Mouse (Mus musculus) liver, postnatal 0 days (tissue): ENCODE results near the gene Kalrn. TPM values are rescaled to one million over a fixed set of nuclear protein-coding genes. Genes with fewer than 3 reads are reported as not detected.

ENCODE experiments used
- ATAC-seq: fragments of 200-750 bp; cut with Nextera tagmentation; 2 replicates; pipeline ENCODE4 v1.8.0; 2017; ENCODE audit warnings: mild to moderate bottlenecking, moderate library complexity
- DNase-seq: peaks from one replicate; pipeline ENCODE4 v3.0.0-alpha.2; 2016
- H3K27ac ChIP-seq: fragments of 300-500 bp; sonication (generic); 2 replicates; pipeline ENCODE4 v1.5.1; 2014; ENCODE audit warnings: antibody characterized with exemption, moderate library complexity, mild to moderate bottlenecking, low read depth
- H3K27me3 ChIP-seq: fragments of 300-500 bp; sonication (generic); 2 replicates; pipeline ENCODE4 v1.6.1; 2014; ENCODE audit warnings: low read length, control low read depth, mixed read lengths; ENCODE audit not compliant: insufficient read depth
- H3K36me3 ChIP-seq: fragments of 300-500 bp; sonication (generic); replicated peaks from 2 replicates; pipeline ENCODE4 v1.6.1; 2014; ENCODE audit warnings: mild to moderate bottlenecking, control low read depth, low read length, moderate library complexity, mixed read lengths; ENCODE audit not compliant: insufficient read depth
- H3K4me1 ChIP-seq: fragments of 300-500 bp; sonication (generic); 2 replicates; pipeline ENCODE4 v1.6.1; 2014; ENCODE audit warnings: antibody characterized with exemption, mild to moderate bottlenecking, control low read depth; ENCODE audit not compliant: insufficient read depth
- H3K4me2 ChIP-seq: fragments of 300-500 bp; sonication (generic); 2 replicates; pipeline ENCODE4 v1.6.1; 2014; ENCODE audit warnings: low read depth, mild to moderate bottlenecking, low read length, moderate library complexity, mixed read lengths
- H3K4me3 ChIP-seq: fragments of 300-500 bp; sonication (generic); 2 replicates; pipeline ENCODE4 v1.5.1; 2014; ENCODE audit warnings: low read depth, low read length
- H3K9ac ChIP-seq: fragments of 300-500 bp; sonication (generic); replicated peaks from 2 replicates; pipeline ENCODE4 v1.6.1; 2014; ENCODE audit warnings: mild to moderate bottlenecking, moderate library complexity
- H3K9me3 ChIP-seq: fragments of 300-500 bp; sonication (generic); 2 replicates; pipeline ENCODE4 v1.6.1; 2016; ENCODE audit warnings: mild to moderate bottlenecking, control low read depth, low read length, mixed read lengths
- CTCF ChIP-seq: sonication (generic); IDR thresholded peaks from 2 replicates; pipeline ENCODE4 v1.5.1; 2016; ENCODE audit warnings: antibody characterized with exemption, low read depth
- EP300 ChIP-seq: IDR thresholded peaks from 2 replicates; pipeline ENCODE4 v1.6.1; 2016; ENCODE audit warnings: antibody characterized with exemption, low read depth, mild to moderate bottlenecking
- WGBS: fragments of 180-500 bp; shearing (Covaris S2); extraction: QIAGEN DNeasy Blood & Tissue Kit; methylation state at CpG from one replicate; pipeline ENCODE4 v1.1.7; 2014; ENCODE audit not compliant: insufficient replicate concordance; 5-methylcytosine and 5-hydroxymethylcytosine counted together
- polyA plus RNA-seq: library from polyadenylated mRNA; unstranded; fragments of >200 nt; fragmentation: Nextera tagmentation; extraction: Ambion mirVana; gene quantifications from 2 replicates; pipeline ENCODE4 v1.2.1, GENCODE M21; 2015

The Kalrn gene
- polyA plus RNA-seq, 1 experiment from 2014 or later, result 16.7 TPM

DNA sequence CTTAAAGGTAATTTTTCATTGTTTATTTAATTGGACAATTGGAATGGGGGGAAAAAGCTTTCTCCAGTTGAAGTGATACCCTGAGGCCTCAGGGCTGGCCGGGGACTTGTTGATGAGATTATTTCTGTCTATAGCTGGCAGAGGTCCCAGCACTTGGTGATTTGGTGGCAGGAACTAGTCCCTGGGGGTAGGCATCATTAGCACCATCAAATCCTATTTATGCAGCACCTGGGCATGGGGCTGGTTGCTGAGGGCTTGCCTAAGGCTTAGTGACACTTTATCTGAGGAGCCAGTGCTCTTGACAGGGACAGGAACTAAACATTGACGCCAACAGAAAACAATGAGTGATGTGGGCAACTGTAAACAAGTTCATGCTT lies 318.7 kb downstream of the Kalrn start:
- DNase-seq, result no peak
- H3K36me3 ChIP-seq, result no peaks in the 10 kb centered on the region
- H3K9ac ChIP-seq, result no peak overlapping the region
- H3K9me3 ChIP-seq, result no peaks in the 10 kb centered on the region
- H3K4me2 ChIP-seq, result no peak overlapping the region
- no peak for ATAC-seq
- H3K27me3 ChIP-seq, result no peaks in the 10 kb centered on the region
- TF ChIP-seq EP300 (no peak), CTCF (no peak)
- no peak overlapping the region for H3K27ac ChIP-seq
- H3K4me3 ChIP-seq, result no peak overlapping the region
- 58% methylated on average over 2 of the region's 2 CpGs for WGBS
- H3K4me1 ChIP-seq, result no peaks in the 10 kb centered on the region

DNA sequence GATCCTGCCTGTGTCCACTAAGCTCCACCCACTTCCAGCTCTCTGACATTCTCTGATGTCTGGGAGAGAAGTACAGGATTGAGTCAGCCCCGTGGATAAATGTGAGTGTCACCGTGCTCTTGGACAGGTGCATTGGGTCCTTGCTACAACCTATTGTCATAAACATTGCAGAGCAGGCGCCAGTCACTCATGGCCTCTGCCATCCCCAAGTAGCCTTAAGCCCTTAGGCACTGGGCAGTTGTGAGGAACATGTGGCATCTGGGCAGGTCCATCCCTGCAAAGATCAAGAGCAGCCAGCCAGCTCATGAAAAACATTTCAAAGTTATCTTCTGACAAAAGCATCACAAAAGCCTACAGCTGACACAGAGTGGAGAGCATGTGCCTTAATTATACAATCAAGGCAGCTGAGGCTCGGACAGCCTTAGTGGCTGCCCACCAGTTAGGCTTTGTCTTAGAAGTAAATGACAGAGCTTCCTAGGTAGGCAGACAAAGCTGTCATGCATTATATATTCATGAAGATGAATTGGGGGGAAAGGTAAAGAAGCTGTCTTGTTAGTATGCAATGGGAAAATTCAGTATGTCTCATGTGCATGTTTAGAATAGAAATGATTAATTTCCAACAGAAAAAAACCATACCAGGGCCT lies 319.2 kb downstream of the Kalrn start:
- Histone ChIP-seq H3K36me3 (no peaks in the 10 kb centered on the region), H3K9me3 (no peaks in the 10 kb centered on the region), H3K4me1 (no peaks in the 10 kb centered on the region), H3K4me2 (no peak overlapping the region), H3K27me3 (no peaks in the 10 kb centered on the region), H3K4me3 (no peak overlapping the region), H3K27ac (no peak overlapping the region), H3K9ac (no peak overlapping the region)
- ATAC-seq (no peak), DNase-seq (no peak)
- no peak for TF ChIP-seq EP300
- TF ChIP-seq CTCF, result no peak
- WGBS, result 67% methylated on average over 4 of the region's 4 CpGs

DNA sequence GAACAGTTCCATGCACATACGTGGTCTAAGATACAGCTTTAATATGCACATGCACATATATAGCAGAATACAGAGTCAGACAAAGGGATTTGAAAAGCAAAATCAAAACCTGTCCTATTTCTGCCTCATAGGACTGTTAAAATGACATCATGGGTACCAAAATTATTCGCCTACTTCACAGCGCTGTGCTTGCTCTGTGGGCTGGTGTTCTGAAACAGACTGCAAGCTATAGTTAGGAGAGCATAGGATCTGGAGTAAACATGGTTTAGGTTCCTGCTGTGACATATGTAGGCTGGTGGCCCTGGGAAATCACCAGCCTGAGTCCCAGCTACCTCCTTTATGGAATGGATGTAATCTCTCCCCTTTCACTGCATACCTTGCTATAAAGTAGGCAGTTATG lies 320.7 kb downstream of the Kalrn start:
- H3K4me1 ChIP-seq, result no peaks in the 10 kb centered on the region; the same call in 1 of the 2 replicates
- no peak overlapping the region for H3K9ac ChIP-seq
- no peak overlapping the region for H3K4me2 ChIP-seq
- no peak for DNase-seq
- no peak for ATAC-seq
- H3K36me3 ChIP-seq, result no peaks in the 10 kb centered on the region
- H3K27ac ChIP-seq, result no peak overlapping the region
- H3K4me3 ChIP-seq, result no peak overlapping the region
- no peaks in the 10 kb centered on the region for H3K27me3 ChIP-seq
- no peaks in the 10 kb centered on the region for H3K9me3 ChIP-seq
- WGBS, result 81% methylated on average over 3 of the region's 3 CpGs
- TF ChIP-seq EP300 (no peak), CTCF (no peak)

DNA sequence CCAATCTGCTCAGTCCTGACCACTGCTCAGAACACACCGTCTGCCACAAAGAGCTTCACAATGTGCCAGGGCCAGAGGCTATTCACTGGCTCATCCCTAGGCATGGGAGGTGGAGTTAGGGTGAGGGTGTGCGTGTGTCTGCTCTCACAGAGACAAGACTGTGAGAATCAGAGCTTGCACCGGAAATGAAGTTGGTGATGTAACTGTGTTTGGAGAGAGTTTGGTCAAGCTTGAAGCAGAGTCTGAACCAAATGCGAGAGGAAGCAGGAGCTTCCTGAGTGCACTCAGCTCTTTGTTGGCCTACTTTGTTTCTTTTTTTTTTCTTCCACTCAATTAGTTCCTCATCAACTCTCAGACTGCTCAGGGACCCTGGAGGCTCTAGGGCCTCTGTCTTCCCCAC lies 325.1 kb downstream of the Kalrn start:
- no peak overlapping the region for H3K4me2 ChIP-seq
- no peaks in the 10 kb centered on the region for H3K36me3 ChIP-seq
- no peaks in the 10 kb centered on the region for H3K27me3 ChIP-seq
- no peaks in the 10 kb centered on the region; the same call in 1 of the 2 replicates for H3K4me1 ChIP-seq
- H3K4me3 ChIP-seq, result no peak overlapping the region
- WGBS, result 31% methylated on average over 4 of the region's 4 CpGs
- DNase-seq, result no peak
- H3K9me3 ChIP-seq, result no peaks in the 10 kb centered on the region
- TF ChIP-seq CTCF (no peak), EP300 (no peak)
- no peak for ATAC-seq
- H3K27ac ChIP-seq, result no peak overlapping the region
- no peak overlapping the region for H3K9ac ChIP-seq

DNA sequence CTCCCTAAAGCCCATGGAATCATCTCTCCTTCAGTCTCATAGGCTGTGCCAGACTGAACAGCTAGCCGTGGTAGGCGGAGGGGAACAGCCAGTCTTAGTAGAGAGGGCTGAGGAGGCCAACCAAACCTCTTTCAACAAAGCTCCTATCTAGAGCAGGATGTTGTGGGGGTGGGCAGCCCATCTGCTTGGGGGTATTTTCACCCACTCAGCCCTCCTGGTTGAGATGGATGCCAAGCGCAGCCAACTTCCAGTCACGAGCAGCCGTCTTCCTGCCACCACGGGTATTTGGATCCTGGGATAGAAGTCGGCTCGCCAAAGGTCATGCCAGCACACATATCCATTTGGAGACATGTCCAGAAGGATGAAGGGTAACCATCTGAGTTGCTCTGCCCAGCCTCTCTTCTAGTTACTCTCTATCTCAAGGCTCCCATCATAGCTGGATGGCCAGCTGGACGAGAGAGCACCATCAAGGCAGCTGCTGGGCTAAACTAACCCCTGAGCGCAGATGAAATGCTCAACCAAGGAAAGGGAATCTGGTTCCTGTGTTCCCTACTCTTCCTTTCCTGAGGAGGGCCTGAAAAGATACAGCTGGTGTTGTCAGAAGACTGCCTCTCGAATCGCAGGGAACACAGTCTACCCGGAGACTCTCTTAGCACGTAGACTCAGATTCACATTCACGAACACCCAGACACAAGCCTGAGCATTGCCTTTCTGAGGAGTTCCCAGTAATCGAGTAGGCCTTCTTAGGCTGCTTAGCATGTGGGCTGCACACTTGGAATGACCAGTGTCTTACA lies 331.2 kb downstream of the Kalrn start:
- Histone ChIP-seq H3K36me3 (no peaks in the 10 kb centered on the region), H3K27ac (no peak overlapping the region), H3K9me3 (no peaks in the 10 kb centered on the region), H3K4me2 (no peak overlapping the region), H3K4me1 (no peaks in the 10 kb centered on the region), H3K4me3 (no peak overlapping the region), H3K27me3 (no peaks in the 10 kb centered on the region), H3K9ac (no peak overlapping the region)
- 85% methylated on average over 16 of the region's 16 CpGs for WGBS
- ATAC-seq (no peak), DNase-seq (no peak)
- TF ChIP-seq CTCF (no peak), EP300 (no peak)

DNA sequence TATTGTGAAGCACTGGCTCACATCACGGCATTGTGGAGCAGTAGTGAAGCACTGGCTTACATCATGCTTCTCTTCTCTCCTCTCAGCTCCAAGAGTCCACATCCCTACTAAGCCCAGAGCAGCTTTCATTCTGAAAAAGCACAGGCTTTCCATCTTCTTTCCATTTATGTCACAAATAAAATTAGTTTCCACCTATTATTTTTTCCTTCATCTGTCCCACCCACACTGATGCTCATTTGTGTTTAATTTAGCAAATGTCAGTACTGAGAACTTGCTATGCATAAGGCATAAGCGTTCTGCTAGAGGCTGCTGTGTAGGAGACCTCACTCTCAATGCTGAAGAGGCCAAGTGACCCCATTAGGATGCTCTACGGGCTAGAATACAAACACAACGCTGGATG lies 333.7 kb downstream of the Kalrn start:
- ATAC-seq, result no peak
- no peak for DNase-seq
- Histone ChIP-seq H3K27me3 (no peaks in the 10 kb centered on the region), H3K4me3 (no peak overlapping the region), H3K9me3 (no peaks in the 10 kb centered on the region), H3K9ac (no peak overlapping the region), H3K4me2 (no peak overlapping the region), H3K27ac (no peak overlapping the region), H3K36me3 (no peaks in the 10 kb centered on the region), H3K4me1 (no peaks in the 10 kb centered on the region)
- TF ChIP-seq EP300 (no peak), CTCF (no peak)
- 77% methylated on average over 4 of the region's 4 CpGs for WGBS
